Mouse (Mus musculus) adrenal gland, adult 18-20 months (tissue): ENCODE data around the gene B4galt5. TPM values are rescaled to one million over a fixed set of nuclear protein-coding genes. Genes with fewer than 3 reads are reported as not detected.

Experiments used
- DNase-seq, 2 experiments: peaks; one replicate each; pipeline ENCODE4 v3.0.0; 2021 to 2022; ENCODE audit warnings: low spot score in 2 of 2
- total RNA-seq, 2 experiments: library from RNA; stranded (reverse); gene quantifications; 1 replicate in 1 of 2; 2 replicates in 1 of 2; pipeline ENCODE4 v1.2.3; 2021

B4galt5 gene
- total RNA-seq, 2 experiments from 2014 or later: 74.7 to 123 TPM

GRCm38 (mm10) chr2:167334312-167334711 lies 14.7 kb downstream of the B4galt5 start:
- DNase-seq: no peak

- no peak for DNase-seq
These were observed 15.5 kb downstream of the B4galt5 start for GRCm38 (mm10) chr2:167333450-167333849.

GRCm38 (mm10) chr2:167332336-167332987 lies 16.5 kb downstream of the B4galt5 start:
- DNase-seq: no peak

DNA sequence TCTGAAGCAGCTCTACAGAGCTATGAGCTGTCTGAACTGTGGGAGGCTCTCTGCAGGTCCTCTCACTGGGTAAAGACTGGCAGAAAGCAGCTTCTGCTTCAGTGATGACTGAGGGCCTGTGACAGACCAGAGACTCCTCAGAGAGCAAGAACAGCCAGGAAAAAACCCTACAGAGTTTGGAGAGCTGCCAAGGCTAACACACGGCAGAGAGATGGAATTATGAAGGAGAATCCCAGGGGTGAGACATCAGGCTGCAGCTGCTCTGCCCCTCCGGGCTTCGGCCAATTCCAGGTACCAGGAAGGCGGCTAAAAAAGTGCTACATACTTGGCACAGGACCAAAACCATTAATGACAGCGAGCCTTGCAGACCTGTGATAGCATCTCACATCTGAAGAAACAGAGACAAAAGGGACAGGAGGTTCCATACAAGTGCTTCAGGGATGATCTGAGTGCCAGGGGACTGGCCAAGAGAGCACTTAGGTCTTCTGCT lies 17.5 kb downstream of the B4galt5 start:
- DNase-seq: no peak

DNA sequence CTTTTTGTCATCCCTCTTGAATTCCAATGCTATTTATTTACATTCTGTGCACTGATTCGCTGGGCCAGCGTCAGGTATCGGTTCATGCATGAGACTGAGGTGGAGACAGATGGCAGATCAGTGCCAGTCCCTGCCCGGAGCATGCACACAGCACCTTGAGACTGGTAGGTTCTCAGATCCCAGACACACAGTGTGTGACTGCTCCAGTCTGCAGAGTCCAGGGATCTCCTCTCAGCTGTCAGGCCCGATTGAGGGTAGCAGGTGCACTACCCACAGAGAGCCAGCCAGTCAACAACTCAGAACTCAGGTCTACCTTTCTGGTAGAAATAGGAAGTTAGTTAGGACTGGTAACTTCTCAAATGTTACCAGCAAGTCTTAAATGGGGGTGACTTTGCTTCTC lies 18.4 kb downstream of the B4galt5 start:
- no peak for DNase-seq

- no peak for DNase-seq
These were observed 19.3 kb downstream of the B4galt5 start for GRCm38 (mm10) chr2:167329478-167330262.

DNA sequence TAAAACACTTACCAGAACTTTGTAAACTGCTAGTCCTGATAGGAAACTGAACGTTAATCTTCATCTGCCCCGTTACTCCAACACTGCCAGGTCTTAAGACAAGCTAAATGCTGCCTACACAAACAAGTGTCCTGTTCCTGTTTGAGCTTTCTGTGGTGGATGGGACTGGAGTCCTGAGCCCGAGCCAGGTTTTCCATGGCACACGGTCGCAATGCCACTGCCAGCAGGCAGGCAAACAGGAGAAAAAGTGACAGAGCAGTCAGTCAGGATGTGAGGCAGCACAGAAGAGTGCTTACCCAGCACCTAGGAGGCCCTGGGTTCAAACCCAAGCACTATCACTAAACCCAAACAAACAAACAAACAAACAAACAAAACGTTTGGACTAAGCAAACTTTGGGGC lies 20.6 kb downstream of the B4galt5 start:
- no peak for DNase-seq

- no peak for DNase-seq
These were observed 22.4 kb downstream of the B4galt5 start for GRCm38 (mm10) chr2:167326582-167326981.

GRCm38 (mm10) chr2:167324151-167324930 lies 24.6 kb downstream of the B4galt5 start:
- no peak for DNase-seq

DNA sequence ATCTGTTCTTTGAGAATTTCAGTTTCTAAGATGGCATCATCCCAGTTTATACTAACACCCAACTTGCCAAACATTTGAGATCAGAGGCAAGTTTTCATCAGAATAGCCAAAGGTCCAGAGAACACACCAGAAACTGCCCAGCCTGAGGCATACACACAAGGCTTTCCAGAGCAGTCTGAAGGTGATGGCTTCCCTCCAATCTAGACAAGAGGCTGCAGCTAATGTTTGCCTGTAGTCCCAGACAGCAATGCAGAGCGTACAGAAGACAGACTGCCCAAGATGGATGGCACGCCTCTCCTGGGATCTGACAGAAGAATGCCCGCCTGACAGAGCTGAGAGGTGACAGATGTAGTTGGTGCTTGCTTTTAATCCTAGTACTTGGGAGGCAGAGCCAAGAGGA lies 25.9 kb downstream of the B4galt5 start:
- no peak for DNase-seq

DNA sequence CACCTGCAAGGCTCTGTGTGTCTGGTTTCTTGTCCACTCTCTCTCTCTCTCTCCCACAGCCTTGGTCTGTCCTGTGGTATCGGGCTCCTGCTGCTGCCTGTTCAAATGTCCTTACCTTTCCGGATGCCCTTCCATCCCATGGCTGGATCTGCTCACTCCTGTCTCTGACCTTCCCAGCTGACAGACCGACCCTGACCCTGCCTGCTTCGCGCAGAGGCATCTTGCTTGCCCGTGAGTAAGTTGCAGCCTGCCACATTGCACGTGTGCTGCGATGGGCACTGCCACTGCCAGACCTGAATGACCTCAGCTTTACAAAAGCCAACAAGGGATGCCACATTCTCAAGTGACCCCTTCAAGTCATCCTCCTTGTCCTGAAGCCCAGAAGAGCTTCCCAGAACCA lies 27.6 kb downstream of the B4galt5 start:
- DNase-seq: no peak

DNA sequence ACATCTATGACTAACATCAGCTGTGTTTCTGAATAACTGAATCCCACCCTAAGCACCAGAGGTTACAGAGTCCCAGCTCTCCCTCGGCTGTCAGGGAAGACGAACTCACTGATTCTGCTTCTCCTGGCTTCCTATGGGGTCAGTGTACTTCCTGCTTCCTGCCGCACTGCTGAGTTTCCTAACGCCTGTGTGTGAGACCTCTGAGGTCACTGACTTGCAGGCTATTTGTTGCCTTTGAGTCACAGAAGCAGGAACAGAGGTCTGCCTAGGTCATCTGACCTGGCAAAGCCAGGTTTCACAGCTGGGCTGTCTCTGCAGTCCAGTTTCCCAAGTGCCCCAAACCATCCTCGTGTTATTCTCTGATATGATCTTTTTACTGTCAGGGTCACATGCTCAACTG lies 30.0 kb downstream of the B4galt5 start:
- DNase-seq: peak in 1 of 2 experiments; percentile 45

GRCm38 (mm10) chr2:167316724-167317187 lies 32.2 kb downstream of the B4galt5 start:
- DNase-seq: no peak

DNA sequence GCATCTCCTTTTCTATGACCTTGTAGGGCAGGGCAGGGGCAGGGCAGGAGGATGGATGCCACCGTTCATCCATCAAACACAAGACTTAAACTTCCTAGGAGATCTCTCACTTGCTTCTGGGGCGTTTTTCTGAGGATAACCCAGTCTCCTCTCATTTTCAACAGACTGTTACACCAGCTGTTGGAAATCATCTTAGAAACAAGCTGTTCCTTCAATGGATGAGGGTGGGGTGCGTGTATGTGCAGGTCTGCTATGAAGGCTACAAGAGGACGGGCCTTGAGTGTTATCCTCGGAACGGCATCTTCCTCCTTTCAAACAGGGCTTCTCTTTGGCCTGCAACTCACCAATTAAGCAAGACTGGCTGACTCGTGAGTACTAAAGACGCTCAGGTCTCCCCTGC lies 34.5 kb downstream of the B4galt5 start:
- DNase-seq: no peak

DNA sequence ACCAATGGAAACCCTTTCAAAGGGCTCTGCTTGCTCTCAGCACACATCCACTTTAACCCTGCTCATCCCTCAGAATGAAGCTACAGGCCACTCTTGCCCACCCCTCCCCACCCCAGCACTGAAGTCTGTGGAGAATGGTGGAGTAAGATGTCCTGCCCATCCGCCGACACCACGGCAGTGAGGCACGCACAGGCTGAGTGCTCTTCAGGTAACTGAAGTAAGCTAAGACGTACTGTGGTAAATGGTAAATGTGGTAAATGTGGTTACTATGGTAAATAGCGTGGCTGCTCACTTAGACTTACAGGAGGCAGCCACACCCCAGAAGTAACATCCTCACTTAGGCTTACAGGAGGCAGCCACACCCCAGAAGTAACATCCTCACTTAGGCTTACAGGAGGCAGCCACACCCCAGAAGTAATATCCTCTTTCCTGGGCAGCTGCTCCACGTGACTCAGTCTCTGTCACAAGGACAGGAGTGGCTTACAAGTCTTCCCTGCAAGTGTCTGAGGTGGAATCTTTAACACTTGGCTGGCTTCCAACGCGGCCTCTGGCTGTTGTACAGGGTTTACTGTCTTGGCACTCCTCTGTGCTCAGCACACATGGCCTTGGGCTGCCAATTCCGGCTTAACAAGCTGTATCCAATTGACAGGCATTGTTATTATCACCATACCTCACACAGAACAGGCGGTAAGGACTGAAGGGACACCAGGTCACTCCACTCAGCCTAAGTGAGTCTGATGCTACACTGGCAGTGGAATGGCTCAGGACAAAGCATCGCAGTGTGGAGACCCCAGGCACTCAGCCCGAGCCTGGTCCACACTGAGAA lies 35.3 kb downstream of the B4galt5 start:
- peak; percentile 70 to 72 for DNase-seq

DNA sequence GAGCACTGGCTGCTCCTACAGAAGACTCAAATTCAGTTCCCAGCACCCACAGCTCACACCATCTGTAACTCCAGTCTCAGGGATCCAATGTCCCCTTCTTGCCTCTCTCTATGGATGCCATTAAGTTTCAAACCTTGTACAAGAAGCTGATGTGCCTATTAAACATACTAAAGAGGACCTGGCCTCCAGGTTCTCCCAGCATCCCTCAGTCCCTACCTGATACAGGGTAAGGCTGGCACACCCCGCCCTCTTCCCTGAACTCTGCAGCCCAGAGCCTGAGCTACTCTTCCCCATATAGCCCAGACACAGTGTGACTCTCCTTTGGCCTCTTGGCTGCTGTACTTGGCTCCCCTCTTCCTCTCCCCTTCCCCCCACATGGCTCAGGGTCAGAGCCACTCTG lies 38.9 kb downstream of the B4galt5 start:
- no peak for DNase-seq

GRCm38 (mm10) chr2:167309286-167309685 lies 39.7 kb downstream of the B4galt5 start:
- peak in 1 of 2 experiments; percentile 17 for DNase-seq

GRCm38 (mm10) chr2:167307716-167308115 lies 41.3 kb downstream of the B4galt5 start:
- peak; percentile 4 to 19 for DNase-seq

DNA sequence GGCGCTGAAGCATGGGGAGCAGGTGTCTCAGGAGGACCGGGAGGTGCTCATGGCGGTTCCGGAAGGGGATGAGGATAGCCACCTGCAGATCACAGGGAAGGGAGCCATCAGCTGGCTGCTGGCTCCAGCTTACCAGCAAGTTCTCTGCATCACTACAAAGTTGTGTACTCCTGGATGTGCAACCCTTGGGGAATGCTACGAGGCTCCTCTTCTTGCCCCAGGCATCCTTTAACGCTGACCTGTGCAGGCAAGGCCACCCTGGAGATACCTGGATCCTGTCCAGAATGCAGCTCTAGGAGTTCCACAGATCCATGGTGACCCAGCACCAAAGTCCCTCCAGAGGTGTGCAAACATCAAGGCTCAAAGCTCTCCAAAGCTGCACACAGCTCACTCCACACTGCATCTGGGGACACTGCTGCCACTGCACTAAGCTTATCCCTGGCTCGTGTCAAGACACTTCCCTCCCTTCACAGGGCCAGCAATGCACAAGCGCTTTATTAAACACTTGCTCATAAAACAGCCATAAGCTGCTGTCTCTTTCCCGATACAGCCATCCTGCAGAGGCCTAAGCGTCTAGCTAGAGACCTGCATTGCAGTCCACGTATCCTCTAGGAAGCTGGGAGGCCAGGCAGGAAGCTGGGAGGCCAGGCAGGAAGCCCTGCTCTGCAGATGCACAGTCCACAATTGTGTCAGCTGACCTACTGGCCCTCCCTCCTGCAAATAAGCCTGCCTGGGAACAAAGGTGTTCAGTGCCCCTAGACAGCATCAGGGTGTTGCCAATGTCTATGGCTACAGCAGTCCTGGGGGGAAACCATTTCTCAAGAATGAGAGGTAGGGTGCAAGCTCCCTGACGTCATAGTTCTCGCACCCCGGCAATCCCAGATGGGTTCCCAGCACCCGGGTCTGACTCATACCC lies 42.1 kb downstream of the B4galt5 start:
- DNase-seq: peak; percentile 12 to 28

DNA sequence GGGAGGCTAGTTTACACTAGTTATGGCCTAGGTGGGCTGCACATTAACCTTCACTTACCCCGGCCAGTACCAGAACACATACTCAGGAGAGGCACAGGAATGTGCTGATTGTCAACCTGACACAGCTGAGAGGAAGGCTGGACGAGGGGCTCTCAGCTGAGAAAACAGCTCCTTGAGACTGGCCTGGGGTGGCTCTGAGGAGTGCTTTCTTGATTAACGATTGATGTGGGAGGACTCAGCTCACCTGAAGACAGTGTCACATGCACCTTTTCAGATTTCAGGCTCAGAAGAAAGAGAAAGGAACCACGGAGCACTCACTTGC lies 42.7 kb downstream of the B4galt5 start:
- no peak for DNase-seq
